ENCODE assay signal across 36 mouse cellular contexts in the genomic region with DNA sequence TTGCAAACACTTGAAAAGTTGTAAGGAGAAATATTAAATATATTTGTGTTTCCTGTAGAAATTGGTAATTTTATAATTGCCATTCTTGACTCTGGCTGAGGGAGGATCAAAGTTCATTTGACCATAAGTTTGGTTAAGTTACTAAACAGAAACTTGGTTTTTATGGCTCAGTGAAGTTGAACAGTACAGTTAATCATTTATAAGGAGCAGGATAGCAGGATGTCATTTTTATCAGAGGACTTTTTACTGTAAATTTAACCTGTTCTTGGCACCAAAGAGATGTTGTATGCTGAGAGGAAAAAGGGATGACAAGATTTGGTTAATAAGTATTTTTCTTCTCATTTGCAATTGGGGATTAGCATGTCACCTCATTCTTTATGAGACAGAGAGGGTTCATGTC. TPM values are rescaled to one million over a fixed set of nuclear protein-coding genes. Genes with fewer than 3 reads are reported as not detected.
DNase-seq lines count a peak whose midpoint lies in the region; ATAC-seq and TF ChIP-seq lines count a peak whose summit lies in the region.
"Had no signal": no experiment of that assay in that cellular context is flagged by ENCODE, and none has a peak within 500 bp of the region (broad histone marks: within the 10 kb centered on the region; RNA-seq: fewer than 3 reads in every experiment).

No protein-coding gene starts in this region.

- H3K4me1 ChIP-seq in kidney, postnatal 0 days (replicated peaks; ENCODE audit: insufficient read depth, low read length) = no peaks in the 10 kb centered on the region
- H3K4me1 ChIP-seq in intestine, embryonic 15.5 days (replicated peaks) = no peaks in the 10 kb centered on the region
- H3K4me1 ChIP-seq: embryonic facial prominence, embryonic 10.5 days; embryonic facial prominence, embryonic 13.5 days; forebrain, embryonic 12.5 days; forebrain, embryonic 15.5 days; heart, embryonic 10.5 days; heart, embryonic 13.5 days had no signal

- peak; percentile 79 for DNase-seq in kidney, adult 9 months
- no peak for DNase-seq in kidney, postnatal 14 days
- peak; percentile 19 for DNase-seq in kidney, postnatal 0 days (ENCODE audit: low spot score)
- no peak for DNase-seq in kidney, adult 11 months
- no peak for DNase-seq in ovary, adult 18-20 months (ENCODE audit: low spot score)
- DNase-seq: adrenal gland, adult 8-10 months; adrenal gland, postnatal 25 days; B cell, adult 2 months; cerebellum, adult 11-12 months; cerebellum, adult 8-10 months; cerebellum, postnatal 10 days; cerebellum, postnatal 36 days; embryo, embryonic 11 days; gastrocnemius, postnatal 10 days; gastrocnemius, postnatal 36 days; heart, adult 2 months; heart, postnatal 14 days; heart, postnatal 4 days had no signal

- H3K4me3 ChIP-seq in kidney, postnatal 0 days (replicated peaks; ENCODE audit: low read depth, low read length) = no peak overlapping the region
- H3K4me3 ChIP-seq in intestine, embryonic 15.5 days (replicated peaks) = no peak overlapping the region
- H3K4me3 ChIP-seq: embryonic facial prominence, embryonic 10.5 days; embryonic facial prominence, embryonic 13.5 days; erythroblast, embryonic 14.5 days; forebrain, embryonic 12.5 days; forebrain, embryonic 15.5 days; heart, adult 2 months; heart, embryonic 10.5 days; heart, embryonic 13.5 days had no signal

- no peak for ATAC-seq in kidney, postnatal 0 days (replicated peaks; ENCODE audit: low FRiP score, low read depth)
- peak; percentile 92 for ATAC-seq in intestine, embryonic 15.5 days
- no peak for ATAC-seq in megakaryocyte, adult 5-6 weeks (ENCODE audit: poor library complexity, severe bottlenecking)
- ATAC-seq: forebrain, embryonic 15.5 days had no signal

- H3K27me3 ChIP-seq in kidney, postnatal 0 days (ENCODE audit: insufficient read depth, low read length) = no peaks in the 10 kb centered on the region
- H3K27me3 ChIP-seq in intestine, embryonic 15.5 days (replicated peaks) = no peaks in the 10 kb centered on the region
- H3K27me3 ChIP-seq: CH12.LX; embryonic facial prominence, embryonic 13.5 days; forebrain, embryonic 12.5 days; forebrain, embryonic 15.5 days; heart, embryonic 13.5 days had no signal

- no peak for TF ChIP-seq CTCF in kidney, postnatal 0 days (IDR thresholded peaks at IDR 0.05; ENCODE audit: low read depth)

- no peak overlapping the region for H3K4me2 ChIP-seq in kidney, postnatal 0 days (ENCODE audit: low read length)
- no peak overlapping the region for H3K4me2 ChIP-seq in intestine, embryonic 15.5 days (replicated peaks)
- H3K4me2 ChIP-seq: embryonic facial prominence, embryonic 13.5 days; forebrain, embryonic 12.5 days; forebrain, embryonic 15.5 days; heart, embryonic 13.5 days; hindbrain, embryonic 14.5 days had no signal

- no peak overlapping the region for H3K9ac ChIP-seq in kidney, postnatal 0 days (ENCODE audit: low read depth, low read length)
- no peak overlapping the region for H3K9ac ChIP-seq in intestine, embryonic 15.5 days
- H3K9ac ChIP-seq: embryonic facial prominence, embryonic 13.5 days; forebrain, embryonic 12.5 days; forebrain, embryonic 15.5 days; heart, embryonic 13.5 days; hindbrain, embryonic 14.5 days had no signal

- no peaks in the 10 kb centered on the region for H3K36me3 ChIP-seq in kidney, postnatal 0 days (ENCODE audit: insufficient read depth, low read length)
- H3K36me3 ChIP-seq in intestine, embryonic 15.5 days = no peaks in the 10 kb centered on the region
- H3K36me3 ChIP-seq: embryonic facial prominence, embryonic 10.5 days; embryonic facial prominence, embryonic 13.5 days; forebrain, embryonic 12.5 days; forebrain, embryonic 15.5 days; G1E; heart, embryonic 10.5 days; heart, embryonic 13.5 days had no signal

- no peak overlapping the region for H3K27ac ChIP-seq in kidney, postnatal 0 days
- no peak overlapping the region for H3K27ac ChIP-seq in intestine, embryonic 15.5 days
- H3K27ac ChIP-seq: embryonic facial prominence, embryonic 10.5 days; embryonic facial prominence, embryonic 13.5 days; forebrain, embryonic 12.5 days; forebrain, embryonic 15.5 days; heart, adult 2 months; heart, embryonic 10.5 days; heart, embryonic 13.5 days; hindbrain, embryonic 14.5 days had no signal

- H3K9me3 ChIP-seq in kidney, postnatal 0 days (replicated peaks; ENCODE audit: low read length) = no peaks in the 10 kb centered on the region
- H3K9me3 ChIP-seq in intestine, embryonic 15.5 days = no peaks in the 10 kb centered on the region
- H3K9me3 ChIP-seq: embryonic facial prominence, embryonic 10.5 days; embryonic facial prominence, embryonic 13.5 days; forebrain, embryonic 12.5 days; forebrain, embryonic 15.5 days; G1E; heart, embryonic 10.5 days; heart, embryonic 13.5 days had no signal

RNA-seq across cellular contexts. Expression of gene Olfr1443, which starts 6.7 kb away (rescaled TPM):
- not detected in 2 replicates for polyA plus RNA-seq in kidney, postnatal 0 days (2015; fragmentation: Nextera tagmentation; extraction: Ambion mirVana)
- polyA plus RNA-seq in intestine, embryonic 15.5 days (2015; fragmentation: Nextera tagmentation; extraction: Ambion mirVana) = not detected in 2 replicates
- not detected in 2 replicates for total RNA-seq in megakaryocyte, adult 5-6 weeks (2015)
- total RNA-seq in megakaryocyte, adult 5-6 weeks (2017) = not detected in 2 replicates
- total RNA-seq: adrenal gland, adult 8-10 months; adrenal gland, postnatal 25 days; CH12.LX; gastrocnemius, adult 18-20 months; gastrocnemius, postnatal 10 days; gastrocnemius, postnatal 36 days; granulocyte monocyte progenitor cell, adult 5-6 weeks; heart, adult 2 months; heart, postnatal 14 days; heart, postnatal 4 days had no signal
- polyA plus RNA-seq: brain, embryonic 14.5 days; cortical plate, adult 2 months; embryonic facial prominence, embryonic 10.5 days; embryonic facial prominence, embryonic 13.5 days; erythroblast, embryonic 14.5 days; forebrain, embryonic 12.5 days; forebrain, embryonic 15.5 days; G1E; heart, adult 2 months; heart, embryonic 10.5 days; heart, embryonic 13.5 days; heart, embryonic 16.5 days; hindbrain, embryonic 11.5 days; hindbrain, embryonic 14.5 days had no signal

RNA-seq across cellular contexts. Expression of gene Keg1, which starts 10.9 kb away (rescaled TPM):
- 138 and 140 TPM in 2 replicates for polyA plus RNA-seq in kidney, postnatal 0 days (2015; fragmentation: Nextera tagmentation; extraction: Ambion mirVana)
- polyA plus RNA-seq in intestine, embryonic 15.5 days (2015; fragmentation: Nextera tagmentation; extraction: Ambion mirVana) = 2.9 and 3.5 TPM in 2 replicates
- total RNA-seq in megakaryocyte, adult 5-6 weeks (2015) = not detected in 2 replicates
- total RNA-seq in megakaryocyte, adult 5-6 weeks (2017) = not detected in 2 replicates
- total RNA-seq: adrenal gland, postnatal 25 days; CH12.LX; gastrocnemius, postnatal 10 days; gastrocnemius, postnatal 36 days; granulocyte monocyte progenitor cell, adult 5-6 weeks; heart, adult 2 months; heart, postnatal 14 days; heart, postnatal 4 days had no signal
- polyA plus RNA-seq: brain, embryonic 14.5 days; cortical plate, adult 2 months; embryonic facial prominence, embryonic 10.5 days; embryonic facial prominence, embryonic 13.5 days; erythroblast, embryonic 14.5 days; forebrain, embryonic 12.5 days; forebrain, embryonic 15.5 days; G1E; heart, embryonic 10.5 days; heart, embryonic 13.5 days; heart, embryonic 16.5 days; hindbrain, embryonic 11.5 days; hindbrain, embryonic 14.5 days had no signal

RNA-seq across cellular contexts. Expression of gene Olfr1442, which starts 14.4 kb away (rescaled TPM):
- 0.11 and 0.18 TPM in 2 replicates for polyA plus RNA-seq in kidney, postnatal 0 days (2015; fragmentation: Nextera tagmentation; extraction: Ambion mirVana)
- polyA plus RNA-seq in intestine, embryonic 15.5 days (2015; fragmentation: Nextera tagmentation; extraction: Ambion mirVana) = not detected in 2 replicates
- not detected in 2 replicates for total RNA-seq in megakaryocyte, adult 5-6 weeks (2015)
- not detected in 2 replicates for total RNA-seq in megakaryocyte, adult 5-6 weeks (2017)
- total RNA-seq: adrenal gland, adult 8-10 months; adrenal gland, postnatal 25 days; CH12.LX; gastrocnemius, adult 18-20 months; gastrocnemius, postnatal 10 days; gastrocnemius, postnatal 36 days; granulocyte monocyte progenitor cell, adult 5-6 weeks; heart, adult 2 months; heart, postnatal 14 days; heart, postnatal 4 days had no signal
- polyA plus RNA-seq: brain, embryonic 14.5 days; cortical plate, adult 2 months; embryonic facial prominence, embryonic 10.5 days; embryonic facial prominence, embryonic 13.5 days; erythroblast, embryonic 14.5 days; forebrain, embryonic 12.5 days; forebrain, embryonic 15.5 days; G1E; heart, adult 2 months; heart, embryonic 10.5 days; heart, embryonic 13.5 days; heart, embryonic 16.5 days; hindbrain, embryonic 11.5 days; hindbrain, embryonic 14.5 days had no signal

RNA-seq across cellular contexts. Expression of gene Glyat, which starts 51.5 kb away (rescaled TPM):
- polyA plus RNA-seq in kidney, postnatal 0 days (2015; fragmentation: Nextera tagmentation; extraction: Ambion mirVana) = 37.0 and 41.7 TPM in 2 replicates
- 0.16 and 0.32 TPM in 2 replicates for polyA plus RNA-seq in intestine, embryonic 15.5 days (2015; fragmentation: Nextera tagmentation; extraction: Ambion mirVana)
- not detected in 2 replicates for total RNA-seq in megakaryocyte, adult 5-6 weeks (2015)
- total RNA-seq in megakaryocyte, adult 5-6 weeks (2017) = not detected in 2 replicates
- total RNA-seq: adrenal gland, adult 8-10 months; adrenal gland, postnatal 25 days; CH12.LX; gastrocnemius, adult 18-20 months; gastrocnemius, postnatal 10 days; gastrocnemius, postnatal 36 days; granulocyte monocyte progenitor cell, adult 5-6 weeks; heart, adult 2 months; heart, postnatal 14 days; heart, postnatal 4 days had no signal
- polyA plus RNA-seq: brain, embryonic 14.5 days; cortical plate, adult 2 months; embryonic facial prominence, embryonic 10.5 days; embryonic facial prominence, embryonic 13.5 days; erythroblast, embryonic 14.5 days; forebrain, embryonic 12.5 days; forebrain, embryonic 15.5 days; G1E; heart, adult 2 months; heart, embryonic 10.5 days; heart, embryonic 16.5 days; hindbrain, embryonic 11.5 days; hindbrain, embryonic 14.5 days had no signal

Comparison
In these comparisons a context has a peak if more than half of its experiments do, and no peak if none do; other contexts are left out.
1. DNase-seq: peak in kidney, adult 9 months (single experiment) and kidney, postnatal 0 days (single experiment); none in kidney, postnatal 14 days (single experiment), kidney, adult 11 months (single experiment) and ovary, adult 18-20 months (single experiment).
2. RNA of gene Keg1, which starts 10.9 kb away (polyA plus RNA-seq): 138 to 140 TPM in kidney, postnatal 0 days; 2.9 to 3.5 TPM in intestine, embryonic 15.5 days; every median in the first group is over 10 times any median in the second.